Mouse (Mus musculus) activated CD4-positive, CD25-positive, alpha-beta regulatory T cell, adult 4 months (primary cell): ENCODE results near the gene Lenep. TPM values are rescaled to one million over a fixed set of nuclear protein-coding genes. Genes with fewer than 3 reads are reported as not detected.

Experiments
- ATAC-seq: one replicate; pipeline ENCODE4 v1.8.0; 2017
- polyA plus RNA-seq, 2 experiments: library from polyadenylated mRNA; unstranded; fragments of 100-300 nt; shearing (Covaris generic); gene quantifications; one replicate each; pipeline ENCODE4 v1.2.1; 2017

The Lenep gene
- polyA plus RNA-seq, 2 experiments from 2014 or later = 2.4 TPM; not detected in 1

GRCm38 (mm10) chr3:89367338-89367737 lies 35.3 kb downstream of the Lenep start:
- no peak for ATAC-seq

DNA sequence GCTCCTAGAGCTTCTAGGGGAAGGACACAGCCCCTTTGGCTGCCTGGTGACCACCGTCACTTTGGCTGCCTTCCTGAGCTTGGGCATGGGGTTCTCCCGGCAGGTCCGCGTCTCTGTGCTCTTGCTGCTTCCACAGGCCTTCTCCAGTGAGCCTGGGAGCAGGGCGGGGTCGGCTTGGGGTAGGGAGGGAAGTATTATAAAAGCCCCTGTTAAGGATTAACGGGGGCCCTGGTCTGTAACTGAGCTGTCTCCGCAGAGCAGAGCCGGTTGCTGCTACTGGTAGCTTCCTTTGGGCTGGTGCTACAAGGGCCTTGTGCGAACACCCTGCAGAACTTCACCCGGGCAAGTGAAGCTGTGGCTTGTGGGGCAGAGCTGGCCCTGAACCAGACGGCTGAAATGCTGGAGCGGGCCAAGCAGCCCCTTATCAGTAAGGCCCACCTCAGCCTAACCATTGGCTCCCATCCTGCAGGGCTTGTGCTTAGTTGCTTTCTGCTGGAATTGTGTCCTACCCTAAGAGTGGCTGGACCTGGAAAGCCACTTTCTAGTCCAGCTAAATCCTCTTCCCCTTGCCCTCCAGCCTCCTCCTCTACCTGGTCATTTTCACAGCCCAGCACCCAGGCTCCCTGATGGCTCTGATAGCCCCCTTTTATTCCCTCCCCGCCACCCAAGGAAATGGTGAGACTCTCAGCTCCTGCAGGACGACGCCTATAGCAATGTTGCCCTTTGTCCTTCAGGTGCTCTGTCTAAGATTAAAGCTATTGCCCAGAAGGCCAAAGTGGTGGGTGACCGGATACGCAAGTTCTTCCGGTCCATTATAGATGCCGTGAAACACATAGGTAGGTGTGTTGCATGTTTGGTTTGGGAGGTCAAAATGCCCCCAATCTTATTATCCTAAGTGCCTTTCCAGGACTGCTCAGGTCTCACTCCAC lies 36.8 kb downstream of the Lenep start:
- no peak for ATAC-seq

- ATAC-seq = no peak
Observed at GRCm38 (mm10) chr3:89365153-89365485, 37.5 kb downstream of the Lenep start, which contains the start of gene Dcst1. Gene Dcst1 (minus strand): TSS chr3:89365253.

DNA sequence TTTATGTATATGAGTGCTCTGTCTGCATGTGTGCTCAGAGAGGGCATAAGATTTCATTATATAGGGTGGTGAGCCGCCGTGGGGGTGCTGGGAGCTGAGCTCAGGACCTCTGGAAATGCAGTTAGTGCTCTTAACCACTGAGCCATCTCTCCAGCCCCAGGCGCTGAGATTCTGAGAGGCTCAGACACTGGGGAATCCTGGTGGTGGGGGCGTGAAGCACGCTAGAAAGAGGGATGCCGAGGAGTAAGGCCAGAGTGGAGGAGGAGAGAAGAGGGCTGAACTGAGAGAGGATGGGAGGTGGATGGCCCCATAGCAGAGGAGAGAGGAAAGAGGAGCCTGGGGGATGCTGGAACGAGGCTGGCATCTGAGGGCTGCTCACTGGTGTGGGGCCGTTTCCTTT lies 38.0 kb downstream of the Lenep start:
- ATAC-seq = no peak

DNA sequence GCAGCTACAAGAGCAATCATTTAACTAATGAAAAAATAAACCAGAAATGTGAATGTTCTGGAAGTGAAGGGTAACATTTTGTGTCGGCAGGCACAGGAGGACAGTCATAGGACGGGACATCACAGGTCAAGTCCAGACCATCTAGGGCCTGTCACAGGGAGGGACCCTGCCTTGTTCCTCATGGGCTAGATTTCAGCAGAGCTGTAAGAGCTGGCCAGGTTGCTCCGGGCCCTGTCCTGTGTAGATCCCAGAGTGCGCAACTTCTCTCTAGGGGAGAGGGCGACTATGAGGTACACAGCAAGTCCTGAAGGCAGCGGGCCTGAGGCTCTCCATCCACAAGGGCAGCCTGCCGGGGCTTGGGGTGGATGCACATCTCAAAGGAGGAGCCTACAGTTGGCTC lies 40.9 kb downstream of the Lenep start, which contains the start of gene Dcst2:
TSS of gene Dcst2 (plus strand) at position 301 of the 400 bp plus-strand sequence.
- ATAC-seq = no peak

DNA sequence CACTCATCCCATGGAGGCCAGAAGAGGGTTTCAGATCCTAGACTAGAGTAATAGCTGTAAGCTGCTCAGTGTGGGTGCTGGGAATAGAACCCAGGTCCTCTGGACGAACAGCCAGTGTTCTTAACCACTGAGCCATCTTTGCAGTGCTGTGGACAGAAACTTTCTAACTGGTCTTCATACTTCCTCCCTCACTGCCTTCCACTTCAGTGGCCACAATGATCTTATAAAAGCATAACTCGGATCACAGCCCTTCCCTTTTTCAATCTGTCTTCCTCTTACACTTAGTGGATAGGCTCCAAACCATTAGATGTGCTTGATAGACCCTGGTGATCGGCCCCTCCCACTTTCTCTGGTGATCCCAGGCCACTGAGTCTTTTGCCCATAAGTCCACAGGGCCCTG lies 42.4 kb downstream of the Lenep start:
- ATAC-seq = no peak

- no peak for ATAC-seq
Observed at GRCm38 (mm10) chr3:89359630-89360029, 43.0 kb downstream of the Lenep start.

- ATAC-seq = no peak
Observed at GRCm38 (mm10) chr3:89356029-89356428, 46.6 kb downstream of the Lenep start.

DNA sequence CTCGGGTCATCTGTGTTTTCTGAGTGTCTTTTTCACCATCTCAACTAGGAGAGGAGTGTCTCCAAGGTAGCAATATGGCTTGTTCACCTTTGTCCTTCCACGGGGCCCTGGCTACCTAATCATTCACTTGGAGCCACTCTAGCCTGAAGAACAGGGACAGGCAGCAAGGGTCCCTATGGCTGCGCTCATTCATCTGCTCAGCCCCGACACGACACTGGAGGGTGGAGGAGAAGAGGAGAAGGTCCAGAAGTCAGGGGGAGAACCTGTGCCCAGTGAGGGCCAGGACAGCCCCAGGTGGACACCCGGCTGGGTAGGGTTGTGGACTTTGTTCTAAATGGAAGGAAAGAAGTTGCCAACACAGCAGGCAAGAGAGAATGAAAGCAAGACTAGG lies 47.1 kb downstream of the Lenep start:
- no peak for ATAC-seq

GRCm38 (mm10) chr3:89354816-89355511 lies 47.6 kb downstream of the Lenep start:
- no peak for ATAC-seq

- ATAC-seq = no peak
Observed at GRCm38 (mm10) chr3:89351271-89351670, 51.3 kb downstream of the Lenep start.

Other genes starting within 250 kb of the Lenep start
- under 1 TPM; 0.50 to 0.69 TPM for gene Hcn3, start 242.6 kb downstream of the Lenep start, polyA plus RNA-seq
- 10 to 100 TPM; 12.4 to 18.5 TPM for gene Clk2, start 238.0 kb downstream of the Lenep start, polyA plus RNA-seq
- 100 to 1,000 TPM; 160 to 182 TPM for gene Scamp3, start 225.3 kb downstream of the Lenep start, polyA plus RNA-seq
- 100 to 1,000 TPM; 158 to 168 TPM for gene Fam189b, start 219.7 kb downstream of the Lenep start, polyA plus RNA-seq
- 10 to 100 TPM; 72.1 to 75.6 TPM for gene Gba, start 199.9 kb downstream of the Lenep start, polyA plus RNA-seq
- gene Thbs3, start 187.6 kb downstream of the Lenep start, polyA plus RNA-seq = 1 to 10 TPM in 1 of 2 experiments, under 1 TPM in 1; 0.22 to 2.4 TPM
- gene Mtx1, start 175.7 kb downstream of the Lenep start, polyA plus RNA-seq = 100 to 1,000 TPM in 1 of 2 experiments, 10 to 100 TPM in 1; 90.7 to 112 TPM
- gene Muc1, start 173.7 kb downstream of the Lenep start, polyA plus RNA-seq = under 1 TPM; 0.88 to 0.97 TPM
- 100 to 1,000 TPM; 275 to 319 TPM for gene Krtcap2, start 156.8 kb downstream of the Lenep start, polyA plus RNA-seq
- gene Trim46, start 156.5 kb downstream of the Lenep start, polyA plus RNA-seq = 1 to 10 TPM; 2.1 to 3.4 TPM
- 100 to 1,000 TPM; 124 to 160 TPM for gene Dpm3, start 143.4 kb downstream of the Lenep start, polyA plus RNA-seq
- 100 to 1,000 TPM; 195 to 254 TPM for gene Slc50a1, start 132.2 kb downstream of the Lenep start, polyA plus RNA-seq
- gene Efna1, start 121.7 kb downstream of the Lenep start, polyA plus RNA-seq = not detected
- not detected for gene Efna3, start 79.8 kb downstream of the Lenep start, polyA plus RNA-seq
- under 1 TPM; 0.28 to 0.50 TPM for gene Efna4, start 64.8 kb downstream of the Lenep start, polyA plus RNA-seq
- 10 to 100 TPM in 1 of 2 experiments, 1 to 10 TPM in 1; 7.7 to 12.7 TPM for gene Adam15, start 52.8 kb downstream of the Lenep start, polyA plus RNA-seq
- under 1 TPM in 1 of 2 experiments, not detected in 1; 0.15 TPM for gene Dcst2, start 40.8 kb downstream of the Lenep start, polyA plus RNA-seq
- under 1 TPM; 0.54 to 0.79 TPM for gene Dcst1, start 37.5 kb downstream of the Lenep start, polyA plus RNA-seq
- gene Zbtb7b, start 8.0 kb downstream of the Lenep start, polyA plus RNA-seq = 10 to 100 TPM; 13.2 to 16.5 TPM
- 10 to 100 TPM; 37.7 to 45.7 TPM for gene Flad1, start 9.1 kb upstream of the Lenep start, polyA plus RNA-seq
- 10 to 100 TPM; 70.8 to 92.3 TPM for gene Cks1b, start 15.6 kb upstream of the Lenep start, polyA plus RNA-seq
- gene Shc1, start 15.7 kb upstream of the Lenep start, polyA plus RNA-seq = 10 to 100 TPM; 29.6 to 43.2 TPM
- gene Pygo2, start 27.4 kb upstream of the Lenep start, polyA plus RNA-seq = 1 to 10 TPM; 8.6 to 9.6 TPM
- 10 to 100 TPM; 35.6 to 47.3 TPM for gene Pbxip1, start 33.9 kb upstream of the Lenep start, polyA plus RNA-seq
- gene Pmvk, start 51.7 kb upstream of the Lenep start, polyA plus RNA-seq = 10 to 100 TPM; 31.4 to 41.9 TPM
- gene Kcnn3, start 117.4 kb upstream of the Lenep start, polyA plus RNA-seq = not detected